Mouse (Mus musculus) liver, embryonic 13.5 days (tissue): ENCODE results near the gene Pprc1. TPM values are rescaled to one million over a fixed set of nuclear protein-coding genes. Genes with fewer than 3 reads are reported as not detected.

Experiments used
- ATAC-seq: fragments of 200-750 bp; cut with Nextera tagmentation; 2 replicates; pipeline ENCODE4 v1.8.0; 2017; ENCODE audit warnings: low read depth, mild to moderate bottlenecking, moderate number of reproducible peaks, moderate library complexity
- DNase-seq: peaks from one replicate; pipeline ENCODE4 v3.0.0; 2022
- H3K27ac ChIP-seq: fragments of 300-500 bp; sonication (generic); 2 replicates; pipeline ENCODE4 v1.5.1; 2015; ENCODE audit warnings: moderate library complexity, mild to moderate bottlenecking, inconsistent platforms
- H3K27me3 ChIP-seq: fragments of 300-500 bp; sonication (generic); 2 replicates; pipeline ENCODE4 v1.6.1; 2015; ENCODE audit warnings: mild to moderate bottlenecking, inconsistent platforms
- H3K36me3 ChIP-seq: fragments of 300-500 bp; sonication (generic); 2 replicates; pipeline ENCODE4 v1.6.1; 2015; ENCODE audit warnings: mild to moderate bottlenecking, inconsistent platforms
- H3K4me1 ChIP-seq: fragments of 300-500 bp; sonication (generic); replicated peaks from 2 replicates; pipeline ENCODE4 v1.6.1; 2015; ENCODE audit warnings: inconsistent platforms
- H3K4me2 ChIP-seq: fragments of 300-500 bp; sonication (generic); 2 replicates; pipeline ENCODE4 v1.6.1; 2015; ENCODE audit warnings: inconsistent platforms, mild to moderate bottlenecking, moderate library complexity
- H3K4me3 ChIP-seq: fragments of 300-500 bp; sonication (generic); replicated peaks from 2 replicates; pipeline ENCODE4 v1.5.1; 2015; ENCODE audit warnings: mild to moderate bottlenecking, inconsistent platforms
- H3K9ac ChIP-seq: fragments of 300-500 bp; sonication (generic); 2 replicates; pipeline ENCODE4 v1.6.1; 2015; ENCODE audit warnings: mild to moderate bottlenecking, inconsistent platforms
- H3K9me3 ChIP-seq: fragments of 300-500 bp; sonication (generic); replicated peaks from 2 replicates; pipeline ENCODE4 v1.6.1; 2016; ENCODE audit warnings: inconsistent platforms
- whole genome bisulfite sequencing: fragments of 180-500 bp; shearing (Covaris S2); methylation state at CpG from one replicate; pipeline ENCODE4 v1.1.7; 2015; ENCODE audit not compliant: insufficient replicate concordance; 5-methylcytosine and 5-hydroxymethylcytosine counted together
- polyA plus RNA-seq: library from polyadenylated mRNA; unstranded; fragments of >200 nt; fragmentation: Nextera tagmentation; extraction: Ambion mirVana; gene quantifications from 2 replicates; pipeline ENCODE4 v1.2.1, GENCODE M21; 2015

Gene Pprc1
- polyA plus RNA-seq, 1 experiment from 2014 or later: 19.5 TPM

- H3K27me3 ChIP-seq: no peaks in the 10 kb centered on the region
- no peaks in the 10 kb centered on the region for H3K9me3 ChIP-seq
- DNase-seq (no peak), ATAC-seq (no peak)
- H3K4me2 ChIP-seq: peak overlapping the region; percentile 90
- peak overlapping the region; percentile 93 for H3K4me3 ChIP-seq
- H3K27ac ChIP-seq: peak overlapping the region; percentile 96
- peaks cover 74% of the 10 kb centered on the region for H3K4me1 ChIP-seq
- WGBS: 87% methylated on average over 13 of the region's 13 CpGs
- H3K36me3 ChIP-seq: peaks cover 52% of the 10 kb centered on the region
- peak overlapping the region; percentile 98 for H3K9ac ChIP-seq
Measured at GRCm38 (mm10) chr19:46035971-46036370, 8.7 kb upstream of the Pprc1 start.

GRCm38 (mm10) chr19:46036477-46037242 lies 8.0 kb upstream of the Pprc1 start:
- peak overlapping the region; percentile 96 for H3K27ac ChIP-seq
- peak overlapping the region; percentile 98 for H3K9ac ChIP-seq
- peaks cover 51% of the 10 kb centered on the region for H3K36me3 ChIP-seq
- peaks cover 79% of the 10 kb centered on the region for H3K4me1 ChIP-seq
- H3K27me3 ChIP-seq: no peaks in the 10 kb centered on the region
- DNase-seq: peak; percentile 55
- no peak for ATAC-seq
- H3K4me2 ChIP-seq: peak overlapping the region; percentile 90
- WGBS: 36% methylated on average over 13 of the region's 13 CpGs
- H3K9me3 ChIP-seq: no peaks in the 10 kb centered on the region
- peak overlapping the region; percentile 93 for H3K4me3 ChIP-seq

- Histone ChIP-seq H3K4me1 (peaks cover 79% of the 10 kb centered on the region), H3K27me3 (no peaks in the 10 kb centered on the region), H3K9ac (peak overlapping the region; percentile 98), H3K9me3 (no peaks in the 10 kb centered on the region), H3K36me3 (peaks cover 43% of the 10 kb centered on the region), H3K4me3 (peak overlapping the region; percentile 93), H3K27ac (peak overlapping the region; percentile 96), H3K4me2 (peak overlapping the region; percentile 90)
- 4% methylated on average over 6 of the region's 6 CpGs for WGBS
- peak; percentile 77 for ATAC-seq
- DNase-seq: peak; percentile 75
Measured at GRCm38 (mm10) chr19:46037243-46037924, 7.3 kb upstream of the Pprc1 start.

- peak; percentile 21; the same call in 1 of the 2 replicates for ATAC-seq
- H3K36me3 ChIP-seq: peaks cover 35% of the 10 kb centered on the region
- DNase-seq: no peak
- H3K9me3 ChIP-seq: no peaks in the 10 kb centered on the region
- H3K27me3 ChIP-seq: no peaks in the 10 kb centered on the region
- peak overlapping the region; percentile 98 for H3K9ac ChIP-seq
- 4% methylated on average over 13 of the region's 13 CpGs for whole genome bisulfite sequencing
- peak overlapping the region; percentile 90 for H3K4me2 ChIP-seq
- peaks cover 81% of the 10 kb centered on the region for H3K4me1 ChIP-seq
- H3K4me3 ChIP-seq: peak overlapping the region; percentile 93
- peak overlapping the region; percentile 96 for H3K27ac ChIP-seq
Measured at GRCm38 (mm10) chr19:46037925-46038850, 6.5 kb upstream of the Pprc1 start.

GRCm38 (mm10) chr19:46038851-46039260 lies 5.8 kb upstream of the Pprc1 start:
- WGBS: under 1% methylated on average over 17 of the region's 17 CpGs

DNA sequence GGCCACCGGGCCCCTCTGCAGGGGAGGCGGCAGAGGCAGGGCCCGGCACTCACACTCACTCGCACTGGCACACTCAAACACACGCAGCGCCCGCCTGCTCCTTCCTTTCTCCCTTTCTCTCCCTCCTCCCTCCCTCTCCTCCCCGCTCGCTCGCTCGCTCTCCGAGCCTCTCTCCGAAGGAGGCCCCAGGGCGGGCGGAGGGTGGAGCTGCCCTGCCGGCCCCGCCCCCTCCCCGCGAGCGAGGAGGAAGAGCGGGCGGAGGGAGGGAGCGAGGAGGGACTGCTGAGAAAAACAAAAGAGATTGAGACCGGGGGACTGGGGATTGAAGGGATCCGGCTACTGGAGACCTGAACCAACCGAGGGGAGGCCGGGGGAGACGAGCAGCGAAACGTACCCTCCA lies 5.2 kb upstream of the Pprc1 start:
- ATAC-seq (peak; percentile 79), DNase-seq (peak; percentile 87)
- Histone ChIP-seq H3K27ac (peak overlapping the region; percentile 96), H3K9ac (peak overlapping the region; percentile 98), H3K4me3 (peak overlapping the region; percentile 93), H3K9me3 (no peaks in the 10 kb centered on the region), H3K27me3 (no peaks in the 10 kb centered on the region), H3K4me2 (peak overlapping the region; percentile 90), H3K4me1 (peaks cover 86% of the 10 kb centered on the region), H3K36me3 (peaks cover 22% of the 10 kb centered on the region)
- 2% methylated on average over 30 of the region's 30 CpGs for WGBS

More at GRCm38 (mm10) chr19:46038851-46039260, 5.8 kb upstream of the Pprc1 start:
- H3K27ac ChIP-seq: peak overlapping the region; percentile 96
- H3K36me3 ChIP-seq: peaks cover 29% of the 10 kb centered on the region
- DNase-seq (no peak), ATAC-seq (peak; percentile 14; the same call in 1 of the 2 replicates)
- peak overlapping the region; percentile 98 for H3K9ac ChIP-seq
- H3K9me3 ChIP-seq: no peaks in the 10 kb centered on the region
- peaks cover 81% of the 10 kb centered on the region for H3K4me1 ChIP-seq
- peak overlapping the region; percentile 93 for H3K4me3 ChIP-seq
- H3K27me3 ChIP-seq: no peaks in the 10 kb centered on the region
- H3K4me2 ChIP-seq: peak overlapping the region; percentile 90

DNA sequence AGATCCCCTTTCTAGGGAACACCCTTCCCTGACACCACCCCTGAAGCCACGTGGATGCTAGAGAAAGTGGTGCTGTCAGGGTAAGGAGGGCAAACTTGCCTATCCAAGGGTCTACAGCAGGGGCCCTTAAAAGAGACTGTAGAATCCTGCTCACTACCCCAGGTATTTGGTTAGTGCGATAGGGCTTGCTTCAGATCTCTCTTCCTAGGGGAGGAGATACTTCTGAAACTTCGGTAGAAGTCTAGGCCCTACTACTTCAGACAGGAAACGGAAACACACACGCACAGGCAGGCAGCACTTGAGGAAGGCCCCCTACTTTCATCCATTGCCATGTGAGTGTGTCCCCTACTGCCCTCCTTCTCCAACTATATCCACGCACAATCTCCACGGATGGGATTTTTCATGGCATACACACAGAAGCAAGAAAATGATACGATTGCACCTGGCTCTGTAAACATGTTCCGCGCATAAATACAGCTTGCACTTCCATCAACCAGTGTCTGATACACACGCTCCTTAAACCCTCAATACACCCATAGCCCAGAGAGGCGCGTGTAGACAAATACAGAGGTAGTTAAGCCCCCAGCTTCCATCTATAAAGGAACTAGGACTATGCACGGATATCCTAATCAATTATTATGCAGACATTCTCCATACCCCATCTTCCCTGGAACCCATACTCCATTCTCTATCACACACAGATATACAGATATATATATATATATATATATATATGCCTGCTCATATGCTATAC lies 4.4 kb upstream of the Pprc1 start:
- Histone ChIP-seq H3K9me3 (no peaks in the 10 kb centered on the region), H3K4me2 (peak overlapping the region; percentile 90), H3K27ac (peak overlapping the region; percentile 96), H3K4me3 (peak overlapping the region; percentile 93), H3K36me3 (peaks cover 14% of the 10 kb centered on the region), H3K27me3 (peaks cover 2% of the 10 kb centered on the region; the same call in 1 of the 2 replicates), H3K9ac (peak overlapping the region; percentile 98), H3K4me1 (peaks cover 91% of the 10 kb centered on the region)
- ATAC-seq (no peak), DNase-seq (no peak)
- 26% methylated on average over 14 of the region's 14 CpGs for WGBS

DNA sequence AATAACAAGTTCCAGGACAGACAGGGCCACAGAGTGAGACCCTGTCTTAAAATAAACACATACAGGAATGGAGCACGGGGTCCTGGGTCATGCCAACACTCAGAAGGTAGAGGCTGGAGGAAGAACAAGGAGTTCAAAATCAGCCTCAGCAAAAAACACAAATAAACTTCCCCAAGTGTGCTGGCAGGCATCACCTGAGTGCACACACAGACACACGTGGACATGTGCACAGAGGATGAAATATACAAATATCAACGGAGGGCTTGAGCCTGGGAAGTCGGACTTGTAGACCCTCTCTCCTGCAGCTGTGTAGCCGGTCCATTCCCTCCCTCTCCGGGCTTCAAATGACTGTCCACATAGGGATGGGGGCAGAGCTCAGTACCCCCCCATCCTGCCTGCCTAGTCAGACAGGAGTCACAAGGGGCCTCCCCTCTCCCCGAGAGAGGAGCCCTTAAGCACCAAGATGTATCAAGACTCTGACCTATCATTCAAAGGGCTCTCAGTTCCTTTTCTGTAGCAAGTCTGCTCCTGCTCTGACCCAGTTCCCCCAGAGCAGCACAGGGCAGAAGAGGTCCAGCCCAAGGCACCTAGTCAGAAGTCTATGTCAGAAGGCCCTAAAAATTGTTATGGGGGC lies 3.3 kb upstream of the Pprc1 start:
- DNase-seq (no peak), ATAC-seq (no peak)
- Histone ChIP-seq H3K4me3 (peak overlapping the region; percentile 88), H3K36me3 (peaks cover 3% of the 10 kb centered on the region), H3K4me2 (peak overlapping the region; percentile 99), H3K27ac (peak overlapping the region; percentile 96), H3K9me3 (no peaks in the 10 kb centered on the region), H3K9ac (peak overlapping the region; percentile 98), H3K27me3 (peaks cover 13% of the 10 kb centered on the region), H3K4me1 (peaks cover 91% of the 10 kb centered on the region)
- WGBS: 46% methylated on average over 7 of the region's 7 CpGs

DNA sequence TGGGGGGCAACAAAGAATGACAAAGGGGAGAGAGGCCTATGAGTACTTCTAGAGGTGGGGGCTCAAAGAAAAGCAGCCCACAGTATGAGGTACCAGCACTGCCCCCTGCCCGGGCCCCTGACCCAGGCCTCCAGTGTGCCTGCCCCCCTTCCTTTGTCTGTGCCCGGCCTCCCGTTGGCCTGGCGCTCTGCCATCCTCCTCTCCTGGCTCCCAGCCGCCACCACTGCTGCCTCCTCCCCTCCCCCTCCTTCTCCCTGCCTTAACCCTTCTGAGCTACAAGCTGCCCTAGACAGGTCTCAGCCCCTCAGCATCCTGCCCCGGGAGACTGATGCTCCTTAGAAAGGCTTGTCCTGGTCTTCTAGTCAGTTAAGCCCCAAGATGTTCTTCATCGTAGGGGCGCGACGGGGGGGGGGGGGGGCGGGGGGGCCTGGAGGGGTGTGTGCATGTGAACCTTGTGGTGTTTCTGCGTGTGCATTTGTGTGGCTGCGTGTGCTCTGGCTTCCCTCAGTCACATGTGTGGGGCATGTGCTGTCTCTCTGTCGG lies 2.7 kb upstream of the Pprc1 start:
- Histone ChIP-seq H3K4me3 (peak overlapping the region; percentile 88), H3K36me3 (no peaks in the 10 kb centered on the region), H3K27ac (peak overlapping the region; percentile 96), H3K9ac (peak overlapping the region; percentile 98), H3K27me3 (peaks cover 18% of the 10 kb centered on the region), H3K4me2 (peak overlapping the region; percentile 99), H3K9me3 (no peaks in the 10 kb centered on the region), H3K4me1 (peaks cover 90% of the 10 kb centered on the region)
- ATAC-seq: no peak
- WGBS: 3% methylated on average over 10 of the region's 14 CpGs
- no peak for DNase-seq
